Mouse (Mus musculus) ES-Bruce4 (cell line): ENCODE measurements around the gene Gli2. TPM values are rescaled to one million over a fixed set of nuclear protein-coding genes. Genes with fewer than 3 reads are reported as not detected.

ENCODE experiments used
- H3K27ac ChIP-seq: 2 replicates; pipeline ENCODE4 v1.5.1; 2012; ENCODE audit warnings: low read length, inconsistent platforms; ENCODE audit not compliant: insufficient read depth
- H3K27me3 ChIP-seq: 2 replicates; pipeline ENCODE4 v1.6.1; 2012; ENCODE audit warnings: mild to moderate bottlenecking, low read length, inconsistent platforms; ENCODE audit not compliant: control insufficient read depth, poor library complexity, insufficient read depth, severe bottlenecking
- H3K36me3 ChIP-seq: 2 replicates; pipeline ENCODE4 v1.6.1; 2012; ENCODE audit warnings: inconsistent platforms, mild to moderate bottlenecking, low read length, moderate library complexity; ENCODE audit not compliant: control insufficient read depth, poor library complexity, insufficient read depth, severe bottlenecking
- H3K4me1 ChIP-seq: one replicate; pipeline ENCODE4 v1.8.1; 2011; ENCODE audit warnings: low read length; ENCODE audit not compliant: control insufficient read depth, insufficient read depth
- H3K4me3 ChIP-seq: 2 replicates; pipeline ENCODE4 v1.5.1; 2011; ENCODE audit warnings: low read depth, mild to moderate bottlenecking, low read length
- H3K9ac ChIP-seq: 2 replicates; pipeline ENCODE4 v1.6.1; 2012; ENCODE audit warnings: low read depth, mild to moderate bottlenecking, inconsistent platforms; ENCODE audit not compliant: poor library complexity, severe bottlenecking
- H3K9me3 ChIP-seq: replicated peaks from 2 replicates; pipeline ENCODE4 v1.6.1; 2012; ENCODE audit warnings: mild to moderate bottlenecking, low read length, inconsistent platforms; ENCODE audit not compliant: control insufficient read depth, poor library complexity, insufficient read depth, severe bottlenecking
- CTCF ChIP-seq: IDR thresholded peaks from one replicate; pipeline ENCODE4 v1.8.1; 2011; ENCODE audit warnings: low read depth, low read length
- EP300 ChIP-seq: IDR thresholded peaks from 2 replicates; pipeline ENCODE4 v1.6.1; 2011; ENCODE audit warnings: low read depth, low read length; ENCODE audit not compliant: insufficient read depth
- POLR2A ChIP-seq: IDR thresholded peaks from one replicate; pipeline ENCODE4 v1.8.1; 2011; ENCODE audit warnings: low read length; ENCODE audit not compliant: insufficient read depth
- polyA plus RNA-seq: library from polyadenylated mRNA; stranded (reverse); fragments of >200 nt; gene quantifications from 2 replicates; pipeline ENCODE4 v1.2.4, GENCODE M21; 2011; ENCODE audit warnings: low read depth; ENCODE audit not compliant: missing spikeins, insufficient read depth, insufficient read length

Gene Gli2
- polyA plus RNA-seq, 1 experiment: 10.9 TPM

- H3K4me3 ChIP-seq: no peak overlapping the region
- no peak overlapping the region for H3K27ac ChIP-seq
- no peaks in the 10 kb centered on the region for H3K36me3 ChIP-seq
- no peaks in the 10 kb centered on the region for H3K9me3 ChIP-seq
- no peak overlapping the region for H3K9ac ChIP-seq
- no peak for TF ChIP-seq EP300
- no peak for TF ChIP-seq CTCF
- TF ChIP-seq POLR2A: no peak
- no peaks in the 10 kb centered on the region for H3K4me1 ChIP-seq
- no peaks in the 10 kb centered on the region for H3K27me3 ChIP-seq
Observed at GRCm38 (mm10) chr1:118904431-118904830, 149.0 kb downstream of the Gli2 start.

GRCm38 (mm10) chr1:118903742-118904141 lies 149.7 kb downstream of the Gli2 start:
- Histone ChIP-seq H3K4me1 (no peaks in the 10 kb centered on the region), H3K27ac (no peak overlapping the region), H3K4me3 (no peak overlapping the region), H3K27me3 (no peaks in the 10 kb centered on the region), H3K36me3 (no peaks in the 10 kb centered on the region), H3K9me3 (no peaks in the 10 kb centered on the region), H3K9ac (no peak overlapping the region)
- TF ChIP-seq EP300 (no peak), POLR2A (no peak), CTCF (no peak)

DNA sequence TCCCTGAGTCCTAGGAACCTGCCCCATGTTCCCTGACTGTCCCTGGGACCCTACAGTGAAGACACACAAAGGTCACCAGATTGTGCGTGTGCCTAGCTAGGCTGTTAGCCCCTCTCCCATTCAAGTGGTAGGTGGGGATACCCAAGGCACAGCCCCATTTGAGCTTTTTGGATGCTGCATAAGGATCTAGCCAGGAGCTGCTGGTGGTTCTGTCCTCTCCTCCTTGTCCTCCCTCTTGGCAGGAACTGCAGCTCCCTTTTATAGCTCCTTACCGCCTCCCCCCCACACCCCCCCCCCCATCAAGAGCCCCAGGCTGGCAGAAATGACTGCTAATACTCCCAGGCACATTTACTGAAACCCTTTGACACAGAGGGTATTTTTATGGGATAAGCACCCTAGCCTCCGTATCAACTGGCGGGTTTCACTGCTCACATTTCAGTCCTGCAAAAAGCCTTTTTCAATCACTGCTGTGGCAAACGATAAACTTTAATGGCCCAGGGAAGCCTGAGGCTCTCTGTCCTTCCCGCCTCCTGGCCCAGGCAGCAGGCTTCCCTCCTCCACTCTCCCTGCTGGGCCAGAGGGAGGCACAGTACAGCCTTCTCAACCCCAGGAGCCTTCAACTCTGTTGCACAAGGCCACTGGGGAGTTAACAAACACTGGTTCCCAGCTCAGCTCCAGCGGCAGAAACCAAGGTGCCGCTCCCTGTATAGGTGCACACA lies 151.4 kb downstream of the Gli2 start:
- no peak overlapping the region for H3K9ac ChIP-seq
- no peaks in the 10 kb centered on the region for H3K36me3 ChIP-seq
- no peak overlapping the region for H3K4me3 ChIP-seq
- H3K27ac ChIP-seq: no peak overlapping the region
- no peaks in the 10 kb centered on the region for H3K9me3 ChIP-seq
- H3K27me3 ChIP-seq: no peaks in the 10 kb centered on the region
- no peaks in the 10 kb centered on the region for H3K4me1 ChIP-seq
- TF ChIP-seq CTCF: no peak
- no peak for TF ChIP-seq POLR2A
- TF ChIP-seq EP300: no peak

- 0 out of 2 replicates have a peak, but pooled peaks cover 4% of the 10 kb centered on the region for H3K9me3 ChIP-seq
- no peaks in the 10 kb centered on the region for H3K27me3 ChIP-seq
- H3K36me3 ChIP-seq: no peaks in the 10 kb centered on the region
- TF ChIP-seq EP300 (no peak), CTCF (no peak), POLR2A (no peak)
- no peaks in the 10 kb centered on the region for H3K4me1 ChIP-seq
- H3K4me3 ChIP-seq: no peak overlapping the region
- H3K9ac ChIP-seq: no peak overlapping the region
- no peak overlapping the region for H3K27ac ChIP-seq
Observed at GRCm38 (mm10) chr1:118898351-118898750, 155.1 kb downstream of the Gli2 start.

DNA sequence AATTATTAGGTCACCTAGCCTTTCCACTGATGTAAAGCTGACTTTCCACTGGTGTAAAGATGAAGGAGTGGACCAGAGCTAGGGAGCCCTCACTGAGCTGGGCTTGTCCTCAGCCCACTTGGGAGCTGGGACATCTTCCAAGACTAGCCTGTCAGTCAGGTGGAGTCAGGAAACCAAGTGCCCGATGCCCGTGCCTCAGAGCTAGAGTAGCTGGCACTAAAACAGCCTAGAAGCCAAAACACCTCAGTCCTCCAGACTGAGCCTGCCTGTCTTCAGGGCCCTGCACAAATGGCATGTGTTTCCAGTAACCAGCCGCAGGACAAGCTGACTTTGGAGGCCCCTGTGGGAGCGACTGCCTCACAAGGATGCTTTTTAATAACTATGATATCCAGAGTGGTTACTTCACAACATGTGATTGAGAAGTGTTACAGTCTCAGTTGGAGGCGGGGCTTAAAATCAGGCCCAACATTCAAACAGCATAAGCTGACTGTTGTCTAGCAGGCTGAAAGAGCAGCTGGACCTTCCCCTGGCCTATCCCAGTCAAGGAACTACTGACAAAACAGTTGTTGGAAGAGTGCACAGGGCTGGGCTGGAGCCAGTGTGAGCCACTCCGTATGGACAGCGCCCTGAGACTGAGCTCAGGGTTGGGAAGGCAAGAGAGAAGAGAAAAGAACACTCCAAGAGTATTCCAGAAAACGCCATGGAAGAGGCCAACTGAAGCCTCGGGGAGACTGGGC lies 158.2 kb downstream of the Gli2 start:
- Histone ChIP-seq H3K4me1 (no peaks in the 10 kb centered on the region), H3K36me3 (no peaks in the 10 kb centered on the region), H3K27ac (no peak overlapping the region), H3K9ac (no peak overlapping the region), H3K4me3 (no peak overlapping the region), H3K27me3 (no peaks in the 10 kb centered on the region), H3K9me3 (0 out of 2 replicates have a peak, but pooled peaks cover 4% of the 10 kb centered on the region)
- TF ChIP-seq EP300: no peak
- TF ChIP-seq CTCF: no peak
- TF ChIP-seq POLR2A: no peak

GRCm38 (mm10) chr1:118891395-118891794 lies 162.0 kb downstream of the Gli2 start:
- no peak for TF ChIP-seq CTCF
- TF ChIP-seq POLR2A: no peak
- no peak for TF ChIP-seq EP300
- no peak overlapping the region for H3K27ac ChIP-seq
- no peaks in the 10 kb centered on the region for H3K4me1 ChIP-seq
- 0 out of 2 replicates have a peak, but pooled peaks cover 4% of the 10 kb centered on the region for H3K9me3 ChIP-seq
- no peaks in the 10 kb centered on the region for H3K36me3 ChIP-seq
- H3K4me3 ChIP-seq: no peak overlapping the region
- no peak overlapping the region for H3K9ac ChIP-seq
- H3K27me3 ChIP-seq: no peaks in the 10 kb centered on the region
